Mouse (Mus musculus) midbrain, embryonic 12.5 days (tissue): ENCODE results near the gene Gm10401. TPM values are rescaled to one million over a fixed set of nuclear protein-coding genes. Genes with fewer than 3 reads are reported as not detected.

Experiments
- ATAC-seq: fragments of 200-750 bp; cut with Nextera tagmentation; 2 replicates; pipeline ENCODE4 v1.8.0; 2017; ENCODE audit warnings: low read depth, moderate TSS enrichment, moderate library complexity; ENCODE audit not compliant: low FRiP score
- H3K27ac ChIP-seq: fragments of 300-500 bp; sonication (generic); replicated peaks from 2 replicates; pipeline ENCODE4 v1.5.1; 2016; ENCODE audit warnings: mild to moderate bottlenecking
- H3K27me3 ChIP-seq: fragments of 300-500 bp; sonication (generic); 2 replicates; pipeline ENCODE4 v1.6.1; 2016; ENCODE audit warnings: mild to moderate bottlenecking
- H3K36me3 ChIP-seq: fragments of 300-500 bp; sonication (generic); 2 replicates; pipeline ENCODE4 v1.6.1; 2016
- H3K4me1 ChIP-seq: fragments of 300-500 bp; sonication (generic); 2 replicates; pipeline ENCODE4 v1.6.1; 2016
- H3K4me2 ChIP-seq: fragments of 300-500 bp; sonication (generic); replicated peaks from 2 replicates; pipeline ENCODE4 v1.6.1; 2016; ENCODE audit warnings: mild to moderate bottlenecking, moderate library complexity
- H3K4me3 ChIP-seq: fragments of 300-500 bp; sonication (generic); 2 replicates; pipeline ENCODE4 v1.5.1; 2016; ENCODE audit warnings: mild to moderate bottlenecking
- H3K9ac ChIP-seq: fragments of 300-500 bp; sonication (generic); replicated peaks from 2 replicates; pipeline ENCODE4 v1.6.1; 2016; ENCODE audit warnings: mild to moderate bottlenecking, moderate library complexity
- H3K9me3 ChIP-seq: fragments of 300-500 bp; sonication (generic); 2 replicates; pipeline ENCODE4 v1.6.1; 2016; ENCODE audit warnings: mild to moderate bottlenecking
- WGBS: fragments of 180-500 bp; shearing (Covaris S2); methylation state at CpG from one replicate; pipeline ENCODE4 v1.1.7; 2016; 5-methylcytosine and 5-hydroxymethylcytosine counted together
- polyA plus RNA-seq: library from polyadenylated mRNA; unstranded; fragments of >200 nt; fragmentation: Nextera tagmentation; extraction: Ambion mirVana; gene quantifications from 2 replicates; pipeline ENCODE4 v1.2.1, GENCODE M21; 2016

Gene Gm10401
- polyA plus RNA-seq, 1 experiment from 2014 or later: 25.3 TPM

DNA sequence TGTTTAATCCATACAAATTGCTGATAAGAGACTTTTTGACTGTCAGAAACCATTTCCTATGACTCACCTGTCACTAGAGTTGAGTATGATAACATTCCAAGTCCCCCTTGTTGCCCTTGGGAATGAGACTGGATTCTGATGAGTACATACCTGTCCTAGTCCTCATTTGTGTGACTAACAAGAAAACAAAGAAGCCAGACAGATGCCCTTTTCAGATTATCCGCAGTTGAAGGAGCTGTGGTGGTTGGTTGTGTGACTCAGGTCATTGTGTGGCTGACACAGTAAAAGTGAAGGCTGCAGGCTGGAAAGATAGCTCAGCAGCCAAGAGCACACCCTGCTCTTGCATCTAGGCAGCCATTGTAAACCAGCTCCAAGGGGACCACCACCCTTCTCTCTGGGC lies 35.5 kb downstream of the Gm10401 start:
- H3K4me3 ChIP-seq: no peak overlapping the region
- no peaks in the 10 kb centered on the region for H3K27me3 ChIP-seq
- no peak for ATAC-seq
- no peak overlapping the region for H3K9ac ChIP-seq
- no peak overlapping the region for H3K27ac ChIP-seq
- H3K9me3 ChIP-seq: no peaks in the 10 kb centered on the region
- 73% methylated on average over 1 of the region's 1 CpGs for WGBS
- no peaks in the 10 kb centered on the region for H3K4me1 ChIP-seq
- H3K36me3 ChIP-seq: 0 out of 2 replicates have a peak, but pooled peaks cover 19% of the 10 kb centered on the region
- no peak overlapping the region for H3K4me2 ChIP-seq

DNA sequence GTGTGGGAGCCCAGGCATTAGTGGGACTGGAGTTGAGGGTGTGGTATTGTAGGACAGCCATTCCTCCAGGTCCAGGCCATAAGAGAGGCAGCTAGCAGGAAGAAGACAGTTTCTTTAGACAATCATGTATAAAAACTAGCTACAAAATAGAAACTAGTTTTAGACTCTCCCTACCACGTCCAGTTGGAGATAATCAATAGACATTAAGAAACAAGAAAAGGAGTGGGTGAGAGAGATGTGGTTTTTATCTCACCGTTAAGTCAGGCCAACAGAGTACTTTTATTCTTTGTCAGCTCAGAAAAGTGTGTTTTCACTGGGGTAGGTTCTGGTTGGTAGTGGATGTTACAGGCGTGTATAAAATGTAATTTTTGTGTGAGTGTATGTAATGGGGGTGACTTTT lies 37.1 kb downstream of the Gm10401 start:
- H3K36me3 ChIP-seq: 0 out of 2 replicates have a peak, but pooled peaks cover 19% of the 10 kb centered on the region
- H3K27me3 ChIP-seq: no peaks in the 10 kb centered on the region
- H3K27ac ChIP-seq: no peak overlapping the region
- no peak overlapping the region for H3K4me3 ChIP-seq
- 91% methylated on average over 3 of the region's 3 CpGs for WGBS
- ATAC-seq: no peak
- H3K9me3 ChIP-seq: no peaks in the 10 kb centered on the region
- H3K4me2 ChIP-seq: no peak overlapping the region
- H3K9ac ChIP-seq: no peak overlapping the region
- H3K4me1 ChIP-seq: no peaks in the 10 kb centered on the region

DNA sequence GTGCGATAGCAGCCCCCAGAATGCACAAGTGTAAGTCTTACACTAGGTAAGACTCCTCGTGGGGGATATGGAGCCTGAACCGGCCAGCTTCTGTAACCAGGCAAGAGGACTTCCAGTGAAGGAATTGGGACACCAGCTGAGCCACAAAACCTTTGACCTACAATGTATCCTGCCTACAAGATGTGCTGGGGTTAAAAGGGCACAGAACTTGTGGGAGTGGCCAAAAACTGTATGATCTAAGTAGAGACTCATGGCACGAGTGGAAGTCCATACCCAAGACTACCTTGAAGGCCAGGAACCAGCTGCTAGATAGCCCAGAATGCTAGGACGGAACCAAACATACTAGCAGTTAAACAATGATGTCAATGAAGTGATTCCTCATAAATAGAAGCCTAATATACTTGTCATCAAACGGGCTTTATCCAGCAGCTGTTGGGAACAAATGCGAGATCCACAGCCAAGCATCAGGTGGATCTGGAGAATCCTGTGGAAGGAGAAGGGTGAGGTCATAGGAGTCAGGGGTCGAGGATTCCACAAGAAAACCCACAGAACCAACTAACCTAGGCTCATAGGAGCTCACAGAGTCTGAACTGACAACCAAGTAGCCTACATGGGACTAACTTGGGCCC lies 37.9 kb downstream of the Gm10401 start:
- 89% methylated on average over 8 of the region's 8 CpGs for WGBS
- H3K9me3 ChIP-seq: no peaks in the 10 kb centered on the region
- no peaks in the 10 kb centered on the region for H3K4me1 ChIP-seq
- 0 out of 2 replicates have a peak, but pooled peaks cover 14% of the 10 kb centered on the region for H3K36me3 ChIP-seq
- no peak overlapping the region for H3K4me3 ChIP-seq
- no peak overlapping the region for H3K9ac ChIP-seq
- H3K27me3 ChIP-seq: no peaks in the 10 kb centered on the region
- no peak overlapping the region for H3K27ac ChIP-seq
- ATAC-seq: no peak
- no peak overlapping the region for H3K4me2 ChIP-seq

- H3K9me3 ChIP-seq: no peaks in the 10 kb centered on the region
- no peak overlapping the region for H3K9ac ChIP-seq
- no peak overlapping the region for H3K4me3 ChIP-seq
- ATAC-seq: no peak
- H3K27me3 ChIP-seq: no peaks in the 10 kb centered on the region
- H3K4me1 ChIP-seq: peaks cover 3% of the 10 kb centered on the region; the same call in 1 of the 2 replicates
- 90% methylated on average over 7 of the region's 7 CpGs for WGBS
- no peak overlapping the region for H3K27ac ChIP-seq
- 0 out of 2 replicates have a peak, but pooled peaks cover 10% of the 10 kb centered on the region for H3K36me3 ChIP-seq
- H3K4me2 ChIP-seq: no peak overlapping the region
Measured at GRCm38 (mm10) chr5:115058584-115059297, 39.4 kb downstream of the Gm10401 start.

- H3K36me3 ChIP-seq: 0 out of 2 replicates have a peak, but pooled peaks cover 6% of the 10 kb centered on the region
- 98% methylated on average over 4 of the region's 4 CpGs for WGBS
- H3K4me1 ChIP-seq: peaks cover 5% of the 10 kb centered on the region; the same call in 1 of the 2 replicates
Measured at GRCm38 (mm10) chr5:115057153-115057552, 40.9 kb downstream of the Gm10401 start.

GRCm38 (mm10) chr5:115055418-115055817 lies 42.7 kb downstream of the Gm10401 start:
- Histone ChIP-seq H3K4me3 (no peak overlapping the region), H3K27ac (no peak overlapping the region), H3K27me3 (no peaks in the 10 kb centered on the region), H3K9me3 (no peaks in the 10 kb centered on the region), H3K36me3 (no peaks in the 10 kb centered on the region), H3K9ac (no peak overlapping the region), H3K4me2 (no peak overlapping the region), H3K4me1 (peaks cover 10% of the 10 kb centered on the region; the same call in 1 of the 2 replicates)
- ATAC-seq: no peak
- 89% methylated on average over 6 of the region's 6 CpGs for WGBS

More at GRCm38 (mm10) chr5:115057153-115057552, 40.9 kb downstream of the Gm10401 start:
- ATAC-seq: no peak
- Histone ChIP-seq H3K9me3 (no peaks in the 10 kb centered on the region), H3K4me3 (no peak overlapping the region), H3K4me2 (no peak overlapping the region), H3K27me3 (no peaks in the 10 kb centered on the region), H3K27ac (no peak overlapping the region), H3K9ac (no peak overlapping the region)

GRCm38 (mm10) chr5:115053791-115054396 lies 44.2 kb downstream of the Gm10401 start:
- Histone ChIP-seq H3K9me3 (no peaks in the 10 kb centered on the region), H3K4me1 (peaks cover 10% of the 10 kb centered on the region; the same call in 1 of the 2 replicates), H3K27me3 (no peaks in the 10 kb centered on the region), H3K4me2 (no peak overlapping the region), H3K4me3 (no peak overlapping the region), H3K9ac (no peak overlapping the region), H3K36me3 (no peaks in the 10 kb centered on the region), H3K27ac (no peak overlapping the region; the same call in 1 of the 2 replicates)
- 94% methylated on average over 22 of the region's 22 CpGs for WGBS
- no peak for ATAC-seq

DNA sequence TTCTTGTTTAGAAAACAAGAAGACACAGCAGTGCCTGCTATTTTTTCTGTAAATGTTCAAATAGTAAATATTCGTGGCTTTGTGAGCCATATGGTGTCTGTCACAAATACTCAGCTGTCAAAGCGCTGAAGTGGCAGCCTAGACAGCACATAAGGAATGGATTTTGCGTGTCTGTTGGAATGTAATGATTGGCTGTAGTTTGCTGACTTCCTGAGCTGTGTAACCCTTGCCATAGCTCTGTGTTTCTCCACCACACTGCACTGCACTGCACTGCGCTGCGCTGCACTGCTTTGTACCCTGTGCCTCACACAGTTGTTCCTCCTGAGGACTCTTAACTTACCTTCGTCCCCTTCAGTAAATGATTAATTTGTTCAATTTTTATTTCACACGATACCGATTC lies 45.5 kb downstream of the Gm10401 start:
- H3K36me3 ChIP-seq: no peaks in the 10 kb centered on the region
- WGBS: 93% methylated on average over 8 of the region's 8 CpGs

GRCm38 (mm10) chr5:115050776-115051175 lies 47.3 kb downstream of the Gm10401 start:
- no peak for ATAC-seq
- 88% methylated on average over 6 of the region's 6 CpGs for WGBS
- no peaks in the 10 kb centered on the region for H3K36me3 ChIP-seq

More for the DNA sequence above, 45.5 kb downstream of the Gm10401 start:
- ATAC-seq: no peak
- H3K4me2 ChIP-seq: no peak overlapping the region
- peaks cover 10% of the 10 kb centered on the region; the same call in 1 of the 2 replicates for H3K4me1 ChIP-seq
- H3K9me3 ChIP-seq: no peaks in the 10 kb centered on the region
- H3K4me3 ChIP-seq: no peak overlapping the region
- H3K27ac ChIP-seq: no peak overlapping the region
- no peaks in the 10 kb centered on the region for H3K27me3 ChIP-seq
- H3K9ac ChIP-seq: no peak overlapping the region

GRCm38 (mm10) chr5:115049692-115050091 lies 48.4 kb downstream of the Gm10401 start:
- 95% methylated on average over 6 of the region's 6 CpGs for WGBS
- Histone ChIP-seq H3K36me3 (peaks cover 4% of the 10 kb centered on the region; the same call in 1 of the 2 replicates), H3K27me3 (no peaks in the 10 kb centered on the region), H3K4me1 (peaks cover 13% of the 10 kb centered on the region; the same call in 1 of the 2 replicates), H3K4me2 (no peak overlapping the region), H3K9me3 (no peaks in the 10 kb centered on the region), H3K4me3 (no peak overlapping the region), H3K9ac (no peak overlapping the region), H3K27ac (no peak overlapping the region)
- ATAC-seq: no peak

More at GRCm38 (mm10) chr5:115050776-115051175, 47.3 kb downstream of the Gm10401 start:
- H3K4me1 ChIP-seq: peaks cover 10% of the 10 kb centered on the region; the same call in 1 of the 2 replicates
- H3K27me3 ChIP-seq: no peaks in the 10 kb centered on the region
- H3K9me3 ChIP-seq: no peaks in the 10 kb centered on the region
- H3K27ac ChIP-seq: no peak overlapping the region
- H3K4me2 ChIP-seq: no peak overlapping the region
- no peak overlapping the region for H3K4me3 ChIP-seq
- H3K9ac ChIP-seq: no peak overlapping the region
